Mouse (Mus musculus) brain, embryonic 18.5 days (tissue): ENCODE data around the gene Trpc7.

ENCODE experiments used
- DNase-seq: peaks from one replicate; pipeline ENCODE4 v3.0.0-alpha.2; 2012; ENCODE audit warnings: low read depth, low spot score

Trpc7 gene

DNA sequence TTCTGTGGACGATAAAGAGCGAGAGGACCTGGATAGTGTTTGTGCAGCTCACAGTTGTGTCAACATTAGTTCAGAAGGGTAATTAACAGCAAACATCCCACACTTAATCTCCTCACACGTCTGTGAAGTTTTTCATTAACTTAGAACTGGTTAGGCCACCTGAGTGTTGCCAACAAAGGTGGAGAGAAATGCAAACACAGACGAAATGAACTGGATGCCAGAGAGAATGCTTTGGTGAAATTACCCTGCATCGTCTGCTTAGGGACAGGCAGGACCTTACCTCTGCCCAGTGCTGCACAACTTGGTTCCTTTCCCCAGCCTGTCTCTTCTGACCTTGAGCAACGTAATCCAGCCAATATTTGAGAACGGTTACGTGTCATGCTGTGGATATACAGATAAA lies 148.2 kb downstream of the Trpc7 start:
- no peak for DNase-seq

- no peak for DNase-seq
Observed at GRCm38 (mm10) chr13:56746739-56747532, 148.9 kb downstream of the Trpc7 start.

GRCm38 (mm10) chr13:56742325-56742901 lies 153.4 kb downstream of the Trpc7 start:
- no peak for DNase-seq

DNA sequence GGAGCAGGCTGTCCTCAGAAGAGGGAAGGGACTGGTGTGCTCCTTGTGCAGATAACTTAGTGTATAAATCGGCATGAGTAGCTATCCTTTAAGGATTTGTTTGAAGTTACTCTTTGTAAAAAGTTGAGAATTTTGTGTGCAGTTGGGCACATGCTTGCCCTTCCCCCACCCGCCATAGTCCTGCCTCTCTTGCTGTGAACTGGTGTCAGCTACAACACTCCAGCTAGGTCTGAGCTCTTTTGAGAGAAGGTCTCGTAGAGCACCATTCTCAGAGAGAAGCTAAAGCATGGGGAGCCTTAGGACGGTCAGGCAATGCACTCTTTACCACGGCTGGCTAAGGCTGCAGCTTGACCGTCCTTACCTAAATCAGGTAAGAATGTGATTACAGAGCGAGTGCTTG lies 154.1 kb downstream of the Trpc7 start:
- no peak for DNase-seq

DNA sequence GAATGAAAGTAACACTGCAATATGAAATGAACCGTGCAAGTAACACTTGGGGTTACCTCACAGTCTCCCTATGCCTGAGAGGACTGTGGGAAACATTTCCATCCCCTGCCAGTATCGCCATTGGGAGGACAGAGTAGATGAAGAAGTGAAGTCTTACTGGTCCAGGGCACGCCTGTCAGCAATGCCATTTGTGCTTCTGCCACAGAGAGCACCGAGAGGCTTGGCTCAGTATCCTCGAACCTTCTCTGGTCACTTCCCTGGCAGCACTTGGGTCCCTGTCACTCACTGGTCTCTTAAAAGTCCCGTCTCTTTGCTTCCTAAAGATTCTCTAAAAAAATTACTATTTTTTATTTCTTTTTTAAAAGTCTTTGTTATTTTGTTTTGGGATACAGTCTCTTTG lies 155.3 kb downstream of the Trpc7 start:
- DNase-seq, result no peak

- DNase-seq, result no peak
Observed at GRCm38 (mm10) chr13:56739556-56739955, 156.2 kb downstream of the Trpc7 start.

DNA sequence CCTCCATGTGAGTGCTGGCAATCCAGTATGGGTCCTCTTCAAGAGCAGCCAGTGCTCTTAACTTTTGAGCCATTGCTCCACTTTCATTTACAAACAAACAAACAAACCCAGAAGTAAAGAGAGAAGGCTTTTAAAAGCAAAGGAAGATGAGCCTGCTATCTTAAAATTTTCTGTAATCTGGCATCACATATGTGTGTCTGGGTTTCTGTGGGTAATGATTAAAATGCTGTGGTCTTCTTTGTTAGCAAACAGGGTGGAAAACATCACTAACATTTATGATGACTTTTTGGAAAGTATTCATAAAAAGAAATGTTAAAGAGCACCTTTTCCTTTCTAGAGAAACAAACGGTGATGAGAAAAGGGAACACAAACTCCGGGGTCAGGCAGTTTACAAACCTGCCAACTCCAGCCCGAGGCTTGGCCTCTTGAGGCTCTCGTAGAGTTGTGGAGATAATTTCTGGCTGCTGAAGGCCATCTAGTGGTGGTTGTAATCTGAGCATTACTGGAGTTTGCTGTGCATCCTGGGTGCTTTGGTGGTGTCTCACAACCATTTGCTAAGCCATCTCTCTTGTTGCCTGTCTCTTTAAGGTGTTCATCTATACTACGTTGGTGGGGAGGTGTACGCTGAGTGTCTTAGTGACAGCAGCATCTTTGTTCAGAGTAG lies 160.4 kb downstream of the Trpc7 start:
- DNase-seq, result no peak

- no peak for DNase-seq
Observed at GRCm38 (mm10) chr13:56734617-56735016, 161.2 kb downstream of the Trpc7 start.

DNA sequence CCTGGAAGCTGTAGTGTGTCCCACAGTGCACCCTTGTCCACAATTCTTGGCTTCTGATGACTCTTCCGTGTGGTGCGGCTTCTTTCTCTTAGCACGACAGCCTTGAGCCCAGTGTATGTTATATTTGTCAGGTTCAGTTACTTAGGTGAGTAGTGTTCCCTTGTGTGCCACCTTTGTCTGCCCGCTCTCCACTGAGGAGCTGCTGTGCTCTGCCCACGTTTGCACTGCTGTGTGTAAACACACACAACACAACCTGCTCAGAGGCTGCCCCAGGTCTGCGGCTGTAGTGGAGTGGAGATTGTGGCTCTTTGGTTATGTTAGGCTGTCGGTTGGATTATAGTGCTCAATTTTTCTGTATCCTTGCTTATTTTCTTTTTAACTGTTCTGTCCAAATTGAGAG lies 166.7 kb downstream of the Trpc7 start:
- DNase-seq, result no peak

- DNase-seq, result no peak
Observed at GRCm38 (mm10) chr13:56726551-56726950, 169.2 kb downstream of the Trpc7 start.
